Mouse (Mus musculus) bone marrow, adult 2 months (tissue): Measurements from ENCODE around the gene Ttc25.

Source experiments
- CTCF ChIP-seq: fragments of 200-500 bp; IDR thresholded peaks from 2 replicates; pipeline ENCODE4 v1.5.1; 2011; ENCODE audit warnings: low read length, control low read depth; ENCODE audit not compliant: control insufficient read depth, insufficient read depth
- POLR2A ChIP-seq: fragments of 200-500 bp; IDR thresholded peaks from 2 replicates; pipeline ENCODE4 v1.6.1; 2011; ENCODE audit warnings: low read depth, mild to moderate bottlenecking, control low read depth, low read length, borderline replicate concordance; ENCODE audit not compliant: control insufficient read depth

DNA sequence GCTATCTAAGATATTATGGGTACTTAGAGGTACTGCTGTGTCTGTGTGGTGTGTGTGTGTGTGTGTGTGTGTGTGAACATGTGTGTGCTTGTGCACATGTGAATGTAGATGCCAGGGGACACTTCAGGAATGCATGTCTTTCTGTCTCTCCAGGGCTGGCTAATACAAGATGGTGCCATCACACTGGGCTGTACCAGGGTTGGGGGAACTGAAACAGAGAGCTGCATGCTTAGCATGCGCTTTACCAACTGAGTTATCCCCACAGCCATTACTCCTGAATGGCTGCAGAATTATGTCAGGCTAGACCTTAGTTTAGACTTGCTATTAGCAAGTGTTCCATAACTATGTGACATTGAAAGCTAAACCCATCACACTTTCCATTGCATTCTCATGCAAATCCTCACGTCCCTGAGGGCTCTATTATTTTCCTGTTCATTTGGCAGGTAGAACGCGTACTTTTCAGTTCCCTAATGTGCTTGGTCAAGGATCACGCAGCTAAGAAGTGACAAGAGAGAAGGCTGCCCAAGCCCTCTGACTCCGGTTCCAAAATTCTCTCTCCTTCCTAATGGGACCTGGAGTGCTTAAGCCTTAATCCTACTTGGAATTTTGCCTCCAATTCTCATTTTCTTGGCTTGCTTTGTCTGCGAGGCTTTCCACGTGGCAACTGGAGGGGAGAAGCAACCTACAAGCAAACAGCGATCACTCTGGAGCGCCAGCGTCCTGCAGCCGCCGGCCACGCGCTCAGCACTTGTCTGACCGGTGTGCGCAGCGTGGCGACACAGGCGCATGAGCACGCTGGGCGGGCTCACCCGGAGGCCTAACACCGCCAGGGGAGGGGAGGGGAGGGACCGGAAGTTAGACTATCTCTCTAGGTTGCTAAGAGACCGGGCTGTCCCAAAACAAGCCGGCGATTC is at the start of gene Ttc25:
- TF ChIP-seq POLR2A (peak; percentile 85; the same call in 1 of the 2 replicates), CTCF (no peak)
